Mouse (Mus musculus) neutrophil, adult 59 days (primary cell): ENCODE data around the gene Pde1b. TPM values are rescaled to one million over a fixed set of nuclear protein-coding genes. Genes with fewer than 3 reads are reported as not detected.

Experiments
- total RNA-seq, 2 experiments: library from RNA; stranded (reverse); gene quantifications; 1 replicate in 1 of 2; 2 replicates in 1 of 2; pipeline ENCODE4 v1.2.4; 2023

Pde1b gene
- total RNA-seq, result 10 to 100 TPM; 70.0 to 73.0 TPM

DNA sequence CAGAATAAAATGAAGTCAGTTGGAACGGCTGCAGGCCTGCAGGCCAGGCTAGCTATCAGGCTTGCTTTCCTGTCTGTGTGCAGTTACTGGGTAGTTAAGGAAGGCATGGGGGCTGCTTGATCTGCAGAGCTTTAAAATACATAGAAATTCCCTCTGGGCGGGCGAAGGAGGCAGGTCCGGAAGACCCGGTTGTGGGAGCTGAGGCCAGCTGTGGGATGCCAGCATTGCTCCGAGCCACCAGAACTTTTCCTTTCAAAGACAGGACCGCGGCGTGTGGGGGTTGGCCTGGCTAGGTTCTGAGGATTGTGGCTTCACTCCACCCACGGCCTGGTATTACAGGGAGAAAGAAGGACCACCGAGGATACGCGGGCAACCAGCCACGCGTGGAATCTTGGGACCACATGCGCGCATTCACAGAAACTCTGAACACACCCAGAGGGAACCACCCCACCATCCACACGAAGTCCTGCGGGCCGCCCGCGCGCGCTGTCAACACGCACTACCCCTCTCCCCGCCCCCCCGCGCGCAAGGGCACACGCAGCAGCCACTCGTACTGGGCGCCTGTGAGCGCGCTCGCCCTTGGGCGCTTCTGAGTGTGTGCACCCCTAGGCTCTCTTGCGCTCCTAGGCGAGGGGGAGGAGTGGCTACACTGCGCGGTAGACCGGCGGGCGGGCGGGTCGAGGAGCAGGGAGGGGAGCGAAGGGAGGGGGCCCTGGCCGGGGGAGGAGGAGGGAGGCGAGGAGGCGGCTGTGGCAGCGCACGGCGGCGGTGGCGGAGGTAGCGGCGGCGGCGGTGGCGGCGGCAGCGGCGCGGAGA, at the start of gene Pde1b:
TSS of gene Pde1b (plus strand) at position 600 of the 816 bp plus-strand sequence.

DNA sequence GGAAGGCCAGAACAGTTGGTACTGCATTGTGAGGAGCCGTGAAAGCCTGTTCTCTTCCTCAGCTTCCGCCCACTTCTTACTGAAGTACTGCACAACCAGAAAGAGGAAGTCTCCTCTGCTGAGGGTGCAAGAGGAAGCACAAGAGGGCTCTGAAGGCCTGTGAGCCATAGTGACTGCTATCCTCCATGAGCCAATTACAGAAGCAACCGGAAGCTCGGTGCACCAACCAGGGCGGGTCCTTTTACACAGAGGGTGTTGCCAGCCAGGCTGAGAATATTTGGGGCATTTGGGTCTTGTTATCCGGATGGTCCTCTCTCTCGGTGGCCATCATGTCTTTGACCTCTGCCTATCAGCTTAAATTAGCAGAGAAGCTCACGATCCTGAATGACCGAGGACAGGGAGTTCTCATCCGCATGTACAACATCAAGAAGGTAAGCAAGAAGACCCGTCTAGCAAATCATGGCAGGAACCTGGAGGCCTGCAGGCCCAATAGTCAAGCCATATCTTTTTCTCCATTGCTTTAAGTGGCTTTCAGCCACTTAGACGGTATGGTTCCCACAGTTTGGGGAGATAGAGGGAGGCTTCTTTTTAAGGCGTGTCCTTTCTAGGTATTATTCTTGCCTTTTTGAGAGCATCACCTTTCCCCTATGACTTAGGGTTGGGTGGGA, 49.1 kb upstream of the Pde1b start, which contains the start of gene Nckap1l:
TSS of gene Nckap1l (plus strand) at position 244 of the 668 bp plus-strand sequence.

DNA sequence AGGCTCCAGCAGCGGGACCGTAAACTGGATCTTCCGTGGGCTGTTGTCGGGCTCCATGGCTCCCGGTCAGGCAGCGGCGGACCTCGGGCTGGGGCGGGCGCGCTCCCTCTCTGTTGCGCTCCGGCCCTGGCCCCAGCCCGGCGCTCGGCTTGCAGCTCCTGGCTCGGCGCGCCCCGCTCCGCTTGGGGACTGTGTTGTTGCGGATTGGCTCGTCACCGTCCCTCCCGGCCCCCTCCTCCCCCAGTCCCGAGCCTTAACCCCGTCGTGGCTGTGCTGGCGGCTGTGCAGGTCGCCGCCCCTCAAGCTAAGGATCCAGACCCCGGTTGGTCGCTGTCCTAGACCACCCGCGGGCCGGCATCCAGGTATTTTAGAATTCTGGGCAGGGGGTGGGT, 35.0 kb downstream of the Pde1b start, which contains the start of gene Ppp1r1a:
TSS of gene Ppp1r1a (minus strand) at position 182 of the 392 bp plus-strand sequence.

DNA sequence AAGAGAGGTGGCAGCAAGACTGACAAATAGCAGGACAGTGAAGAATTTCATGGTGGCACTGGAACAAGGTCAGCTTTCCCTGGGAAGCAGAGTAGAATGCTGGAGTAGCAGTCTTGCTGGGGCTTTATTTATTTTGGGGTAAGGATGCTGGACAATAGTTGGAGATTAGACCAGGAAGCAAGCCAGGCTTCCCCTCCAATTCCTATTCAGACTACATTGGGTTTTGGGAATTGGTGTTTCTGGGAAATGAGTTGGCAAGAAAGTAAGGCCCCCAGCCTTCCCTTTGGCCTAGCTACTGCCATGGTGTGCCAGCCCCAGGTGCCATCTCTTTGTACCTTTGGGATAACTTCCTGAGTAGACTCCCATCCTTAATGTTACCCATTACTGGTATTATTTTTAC, 62.1 kb downstream of the Pde1b start, which contains the start of gene Glycam1:
TSS of gene Glycam1 (minus strand) at position 101 of the 400 bp plus-strand sequence.

Other genes starting within 250 kb of the Pde1b start
- gene Nfe2, start 244.6 kb upstream of the Pde1b start, total RNA-seq, result 100 to 1,000 TPM; 245 to 253 TPM
- gene Copz1, start 230.3 kb upstream of the Pde1b start, total RNA-seq, result 100 to 1,000 TPM; 110 to 114 TPM
- gene Gpr84, start 192.4 kb upstream of the Pde1b start, total RNA-seq, result 10 to 100 TPM; 13.3 to 18.7 TPM
- 10 to 100 TPM; 28.2 to 34.9 TPM for gene Zfp385a, start 162.9 kb upstream of the Pde1b start, total RNA-seq
- gene Itga5, start 136.3 kb upstream of the Pde1b start, total RNA-seq, result 10 to 100 TPM; 16.2 to 27.3 TPM
- 1 to 10 TPM; 1.4 TPM for gene Gtsf1, start 72.6 kb upstream of the Pde1b start, total RNA-seq
- not detected for gene Gtsf2, start 54.6 kb upstream of the Pde1b start, total RNA-seq
- 100 to 1,000 TPM; 286 to 298 TPM for gene Nckap1l, start 49.2 kb upstream of the Pde1b start, total RNA-seq
- not detected for gene Ppp1r1a, start 35.0 kb downstream of the Pde1b start, total RNA-seq
- not detected for gene Glycam1, start 62.0 kb downstream of the Pde1b start, total RNA-seq